Mouse (Mus musculus): ENCODE data around the gene Pip5kl1. TPM values are rescaled to one million over a fixed set of nuclear protein-coding genes. Genes with fewer than 3 reads are reported as not detected.

Pip5kl1 gene
- polyA plus RNA-seq, 1 experiment = 0.08 TPM

DNA sequence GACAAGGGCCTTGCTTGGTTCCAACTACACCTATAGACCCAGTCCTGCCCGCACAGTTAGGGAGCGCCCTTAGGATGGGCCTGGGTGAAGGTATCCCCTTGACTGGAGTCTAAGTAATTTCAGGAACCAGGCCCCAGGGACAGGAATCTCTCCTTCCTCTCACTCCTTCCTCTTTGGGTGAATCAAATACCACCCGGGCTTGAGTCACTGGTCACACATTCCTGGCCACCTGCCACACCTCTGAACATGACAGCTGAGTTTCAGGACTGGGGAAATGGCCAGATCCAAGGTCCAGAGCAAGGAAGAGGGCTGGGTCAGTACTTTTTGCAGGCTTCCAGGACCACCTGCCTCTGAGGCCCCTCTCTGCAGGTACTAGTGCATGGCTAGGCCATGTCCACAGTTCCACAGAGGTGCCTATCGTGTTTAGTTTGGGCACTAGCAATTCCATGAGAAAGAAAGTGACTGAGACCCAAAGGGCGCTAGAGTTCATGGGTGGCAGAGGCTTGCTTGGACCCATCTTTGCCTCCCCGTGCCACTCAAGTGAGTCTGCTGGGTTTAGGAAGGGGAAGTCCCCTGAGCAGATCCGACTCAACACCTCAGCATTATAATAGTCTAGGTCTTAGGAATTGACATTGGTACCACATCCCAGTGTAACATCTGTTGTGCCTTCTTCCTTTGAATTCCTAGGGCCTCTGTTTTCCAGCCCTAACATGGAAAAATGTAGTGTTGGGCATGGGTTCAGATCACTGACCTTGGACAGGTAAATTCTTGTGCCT lies 26.4 kb upstream of the Pip5kl1 start:
- no peak for DNase-seq (ENCODE audit: low spot score)

DNA sequence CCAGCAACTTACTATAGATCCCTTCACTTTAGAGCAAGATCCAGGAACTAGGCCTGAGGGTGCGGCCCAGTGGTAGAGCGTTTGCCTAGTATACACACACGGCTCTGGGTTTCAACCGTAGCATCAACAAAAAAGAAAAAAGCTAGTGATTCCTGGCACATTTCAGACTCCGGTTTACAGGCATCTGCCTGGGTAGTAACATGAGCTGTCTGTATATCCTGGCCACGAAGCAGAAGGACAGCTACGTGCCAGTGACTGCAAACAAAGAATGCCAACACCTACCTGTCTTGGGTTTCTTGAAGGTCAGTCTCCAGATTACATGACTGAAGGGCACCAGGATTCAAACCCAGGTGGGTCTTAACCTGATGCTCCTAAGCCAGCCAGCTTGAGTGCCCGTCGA lies 25.4 kb upstream of the Pip5kl1 start:
- no peak for DNase-seq (ENCODE audit: low spot score)

DNA sequence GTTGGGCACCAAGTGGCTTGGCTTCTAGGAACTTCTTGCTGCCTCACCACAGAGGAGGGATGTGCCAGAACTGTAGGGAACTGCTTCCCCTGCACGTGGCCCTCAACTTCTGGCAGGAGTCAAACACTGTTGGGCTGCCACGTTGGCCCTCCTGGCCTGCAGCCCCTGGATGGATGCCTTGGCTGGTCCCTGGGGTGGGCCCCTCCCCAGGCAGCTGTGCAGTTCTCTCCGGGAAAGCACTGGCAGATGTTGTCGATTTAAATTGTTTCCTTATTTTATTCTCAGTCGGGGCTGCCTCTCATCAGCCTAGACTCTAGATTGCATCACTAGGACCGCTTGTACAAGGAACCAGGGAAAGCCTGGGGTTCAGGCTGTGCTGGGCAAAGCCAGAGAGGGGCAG lies 24.8 kb upstream of the Pip5kl1 start:
- DNase-seq (ENCODE audit: low spot score) = no peak

DNA sequence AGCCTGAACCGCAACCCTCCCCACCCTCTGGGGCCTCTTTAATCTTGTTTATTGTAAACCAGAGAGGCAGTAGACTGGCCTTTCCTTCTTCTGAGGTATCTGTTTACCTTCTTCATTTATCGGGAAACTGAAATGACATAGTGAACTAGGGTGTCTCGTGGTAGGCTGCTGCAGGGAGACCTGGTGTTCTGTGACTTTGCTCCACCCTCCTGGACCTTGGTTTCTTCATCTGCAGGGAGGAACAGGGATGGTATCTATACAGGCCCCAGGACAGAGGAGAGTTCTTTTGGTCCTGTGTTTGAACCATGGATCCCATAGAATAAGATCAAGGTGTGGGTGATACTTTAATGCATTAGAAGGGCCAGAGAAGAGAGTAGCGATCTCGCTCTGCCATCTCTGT lies 23.4 kb upstream of the Pip5kl1 start:
- DNase-seq (ENCODE audit: low spot score) = no peak

DNA sequence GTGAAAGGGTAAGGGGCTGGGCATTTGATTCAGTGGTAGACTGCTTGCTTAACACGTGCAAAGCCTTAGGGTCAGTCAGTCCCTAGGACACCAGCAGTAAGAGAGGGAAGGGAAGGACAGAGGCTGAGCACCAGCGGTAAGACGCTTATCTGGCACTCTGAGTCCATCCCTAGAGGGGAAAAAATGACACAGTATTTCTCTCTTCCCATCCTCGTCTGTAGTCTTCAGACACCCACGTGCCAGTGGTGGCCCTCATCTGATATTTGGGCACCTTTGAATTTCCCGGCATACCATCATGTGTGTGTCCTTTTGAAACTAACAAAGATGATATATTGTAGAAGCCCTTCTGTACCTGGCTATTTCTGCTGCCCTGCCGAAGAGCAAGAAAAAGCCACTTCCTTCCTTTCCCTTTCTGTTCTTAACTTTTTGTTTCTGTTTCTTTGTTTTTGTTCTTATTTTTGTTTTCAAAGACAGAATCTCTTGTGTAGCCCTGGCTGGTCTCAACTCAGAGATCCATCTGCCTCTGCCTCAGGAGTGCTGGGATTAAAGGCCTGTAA lies 20.9 kb upstream of the Pip5kl1 start:
- no peak for DNase-seq (ENCODE audit: low spot score)

DNA sequence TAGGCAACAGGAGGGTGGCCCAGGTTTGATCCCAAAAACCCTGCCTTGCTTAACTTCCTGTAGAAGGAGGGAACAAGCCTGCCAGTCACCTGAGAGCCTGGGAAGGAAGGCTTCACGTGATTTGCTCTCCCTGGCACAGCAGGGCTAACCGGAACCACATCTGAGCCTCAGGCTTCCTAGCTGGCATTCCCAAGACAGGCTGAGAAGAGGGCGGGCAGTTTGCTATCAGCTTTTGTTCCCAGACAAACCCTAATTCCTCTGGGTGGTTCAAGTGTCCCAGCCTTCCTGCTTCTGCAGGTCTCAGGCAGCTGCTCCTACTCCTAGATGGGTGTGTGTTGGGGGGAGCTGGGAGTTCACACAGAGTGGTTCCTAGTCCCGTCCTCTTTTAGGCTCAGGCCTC lies 19.1 kb upstream of the Pip5kl1 start:
- no peak for DNase-seq (ENCODE audit: low spot score)

DNA sequence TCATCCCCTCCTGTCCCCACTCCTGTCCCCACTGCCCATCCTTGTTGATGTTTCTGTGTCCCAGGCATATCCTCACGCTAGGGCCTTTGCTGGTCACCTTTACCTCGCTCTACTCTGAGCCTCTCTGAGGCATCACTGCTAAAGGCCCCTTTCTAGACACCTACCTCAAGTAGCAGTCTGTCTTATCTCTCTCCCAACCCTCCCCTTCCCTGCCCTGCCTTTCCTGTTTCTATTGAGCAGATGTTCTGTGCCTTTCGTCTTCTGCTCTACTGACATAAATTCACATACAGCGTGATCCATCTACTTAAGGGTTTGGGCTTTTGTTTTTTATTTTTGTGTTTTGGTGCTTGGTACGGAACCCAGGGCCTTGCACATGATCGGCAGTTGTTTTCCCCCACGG lies 18.6 kb upstream of the Pip5kl1 start:
- no peak for DNase-seq (ENCODE audit: low spot score)

DNA sequence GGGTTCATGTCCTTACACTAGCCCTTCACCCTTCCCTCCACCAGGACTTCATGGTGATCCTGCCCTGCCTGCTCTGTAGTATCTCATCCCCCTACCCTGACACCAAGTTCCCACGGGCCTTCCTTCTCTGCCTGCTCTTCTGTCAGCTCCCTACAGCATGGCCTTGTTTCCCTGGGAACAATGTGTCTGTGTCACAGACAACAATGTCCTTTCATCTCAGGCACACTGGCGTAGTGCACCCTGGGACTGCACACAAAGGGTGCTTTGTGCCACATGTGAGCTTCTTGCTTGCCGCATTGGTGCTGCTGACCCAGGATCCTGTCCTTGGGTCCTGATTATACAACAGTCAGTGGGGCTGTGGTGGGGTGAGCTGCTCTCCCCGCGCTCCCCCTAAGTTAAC lies 15.0 kb upstream of the Pip5kl1 start:
- DNase-seq (ENCODE audit: low spot score) = no peak

DNA sequence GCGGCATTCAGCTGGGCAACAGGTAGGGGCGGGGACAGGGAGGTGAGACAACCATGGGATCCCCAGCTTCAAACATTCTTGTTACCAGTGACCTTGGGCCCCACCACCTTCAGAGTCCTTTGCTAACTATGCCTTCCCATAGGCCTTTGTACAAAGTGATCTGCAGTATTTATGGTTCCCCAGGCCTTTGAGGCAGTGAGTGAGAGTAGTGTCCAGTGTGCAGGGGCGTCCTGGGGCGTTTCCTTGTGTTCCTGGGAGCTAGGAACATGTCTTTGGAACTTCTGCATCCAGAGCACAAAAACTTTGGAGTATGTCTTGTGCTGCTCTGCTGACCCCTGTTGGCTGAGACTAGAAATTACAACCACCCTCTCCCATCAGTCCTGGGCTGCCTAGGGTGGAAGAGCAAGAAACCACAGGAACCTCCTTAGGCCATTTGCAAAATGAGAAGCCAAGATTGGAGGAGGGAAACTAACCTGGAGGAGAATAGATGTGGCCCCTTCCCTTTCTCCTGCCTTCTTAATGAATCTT lies 8.0 kb upstream of the Pip5kl1 start:
- DNase-seq (ENCODE audit: low spot score) = no peak

DNA sequence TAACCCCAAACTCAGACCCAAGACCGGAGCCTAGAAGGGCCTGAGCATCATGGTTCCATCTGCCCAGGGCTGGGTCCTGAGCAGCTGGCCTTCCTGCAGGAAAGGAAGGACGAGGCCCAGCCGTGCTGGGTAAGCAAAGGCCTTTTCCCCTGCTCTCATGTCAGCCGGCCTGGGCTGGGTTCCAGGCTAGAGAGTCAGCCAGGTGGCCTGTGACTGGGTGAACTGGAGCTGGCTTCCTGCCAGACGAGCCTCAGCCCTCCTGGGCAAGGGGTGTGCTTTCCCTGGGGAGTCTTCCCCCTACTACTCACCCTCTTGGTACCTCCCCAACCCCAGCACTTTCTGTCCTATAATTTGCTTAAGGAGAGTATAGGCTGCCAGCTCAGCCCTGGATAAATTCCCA lies 6.4 kb upstream of the Pip5kl1 start:
- no peak for DNase-seq (ENCODE audit: low spot score)

DNA sequence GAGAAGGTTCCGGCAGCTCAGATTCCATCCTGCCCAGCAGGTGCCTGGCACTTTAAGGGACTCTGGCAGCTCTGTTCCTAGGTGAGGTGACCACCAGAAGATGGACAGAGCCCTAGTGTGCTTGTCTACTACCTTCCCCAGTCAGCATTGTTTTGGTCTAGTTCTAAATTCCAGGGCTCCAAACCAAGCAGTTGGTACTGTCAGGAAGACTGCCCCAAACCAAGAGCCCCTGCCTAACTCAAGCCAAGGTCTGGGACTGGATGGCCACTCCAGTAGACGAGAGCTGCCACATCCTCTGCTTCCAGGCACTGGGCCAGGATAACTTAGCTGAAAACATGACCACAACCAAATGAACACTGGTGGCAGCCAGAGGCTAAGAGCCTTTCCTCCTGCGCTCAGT lies 5.7 kb upstream of the Pip5kl1 start:
- no peak for DNase-seq (ENCODE audit: low spot score)

DNA sequence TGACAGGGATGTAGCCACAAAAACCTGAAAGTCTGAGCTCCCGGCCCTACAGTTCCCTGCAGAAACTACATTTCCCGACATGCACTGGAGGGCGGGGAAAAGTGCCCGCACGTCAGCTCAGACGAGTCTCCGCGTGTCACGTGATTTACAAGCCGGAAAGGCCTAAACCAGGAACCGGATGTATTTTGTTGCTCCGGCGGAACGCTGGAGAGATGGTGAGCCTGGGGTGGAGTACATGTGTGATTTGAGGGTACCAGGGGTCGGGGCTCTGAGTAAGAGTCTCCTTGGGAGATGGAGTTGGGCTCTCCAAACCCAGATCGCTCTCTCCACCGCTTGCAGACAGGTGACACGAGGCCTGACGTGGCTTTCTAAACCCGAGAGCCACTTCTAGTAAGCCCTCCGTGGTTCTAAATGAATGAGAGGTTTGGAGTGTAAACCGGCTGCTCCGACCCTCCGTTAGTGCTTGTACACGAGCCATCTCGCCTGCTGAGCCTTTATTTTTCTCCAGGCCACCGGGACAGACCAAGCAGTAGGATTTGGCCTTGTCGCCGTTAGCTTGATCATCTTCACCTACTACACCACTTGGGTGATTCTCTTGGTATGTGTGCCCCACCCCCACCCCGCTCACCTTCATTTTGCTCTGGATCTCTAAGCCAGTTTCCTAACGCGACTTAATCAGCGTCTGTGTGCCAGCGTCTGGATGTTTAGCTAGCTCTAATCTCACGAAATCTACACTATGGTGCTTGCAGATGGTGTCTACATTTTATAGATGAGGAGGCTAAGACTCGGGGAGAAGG lies 3.7 kb upstream of the Pip5kl1 start, which contains the start of gene Dpm2:
Gene Dpm2, plus strand, starts transcription at position 161 of the 797 bp plus-strand sequence.
- DNase-seq (ENCODE audit: low spot score) = peak; percentile 64

DNA sequence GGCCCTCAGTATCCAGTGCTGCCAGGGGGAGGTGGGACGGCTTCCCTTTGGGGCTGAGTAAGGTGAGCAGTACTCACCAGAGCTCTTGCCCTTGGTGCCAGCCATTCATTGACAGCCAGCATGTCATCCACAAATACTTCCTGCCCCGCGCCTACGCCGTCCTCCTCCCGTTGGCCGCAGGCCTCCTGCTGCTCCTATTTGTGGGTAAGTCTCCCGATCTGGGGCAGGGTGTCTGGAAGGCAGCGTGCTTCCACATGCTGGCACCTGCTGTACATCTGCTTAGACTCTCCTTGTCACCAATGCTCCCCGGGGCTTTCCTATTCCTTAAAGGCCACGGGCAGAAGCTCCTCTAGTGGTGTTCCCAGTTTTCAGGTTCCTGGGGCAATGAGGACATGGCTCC lies 2.4 kb upstream of the Pip5kl1 start:
- DNase-seq (ENCODE audit: low spot score) = no peak

DNA sequence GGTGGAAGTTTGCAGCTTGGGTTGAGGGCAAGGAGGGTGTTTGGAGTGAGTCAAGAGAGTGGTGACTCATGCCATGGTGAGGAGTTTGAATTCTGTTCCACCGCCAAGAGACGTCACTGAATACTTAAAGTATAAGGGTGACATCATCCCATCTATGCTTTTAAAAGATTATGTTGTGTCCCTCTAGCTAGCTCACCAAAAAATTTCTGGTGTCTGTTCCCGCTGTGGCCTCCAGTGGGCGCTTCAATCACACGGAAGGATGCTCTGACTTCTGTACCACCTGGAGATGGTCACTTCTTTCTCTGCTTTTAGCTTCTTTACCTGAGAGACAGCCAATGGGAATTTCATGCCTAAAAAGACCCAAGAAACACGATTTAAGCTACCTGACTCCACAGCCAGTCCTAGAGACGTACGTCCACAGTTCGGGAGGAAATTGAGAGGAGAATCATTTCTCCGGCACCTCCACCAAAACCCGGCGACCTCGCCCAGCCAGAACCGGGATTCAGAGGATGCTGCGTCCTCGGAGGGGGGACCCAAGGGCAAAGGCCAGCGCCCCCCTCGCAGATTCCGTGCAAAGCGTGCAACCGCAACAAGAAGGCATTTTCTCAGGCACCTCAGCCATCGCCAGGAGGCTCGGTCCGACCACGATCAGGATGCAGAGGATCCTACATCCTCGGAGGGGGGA lies 446 bp downstream of the Pip5kl1 start:
- no peak for DNase-seq (ENCODE audit: low spot score)

DNA sequence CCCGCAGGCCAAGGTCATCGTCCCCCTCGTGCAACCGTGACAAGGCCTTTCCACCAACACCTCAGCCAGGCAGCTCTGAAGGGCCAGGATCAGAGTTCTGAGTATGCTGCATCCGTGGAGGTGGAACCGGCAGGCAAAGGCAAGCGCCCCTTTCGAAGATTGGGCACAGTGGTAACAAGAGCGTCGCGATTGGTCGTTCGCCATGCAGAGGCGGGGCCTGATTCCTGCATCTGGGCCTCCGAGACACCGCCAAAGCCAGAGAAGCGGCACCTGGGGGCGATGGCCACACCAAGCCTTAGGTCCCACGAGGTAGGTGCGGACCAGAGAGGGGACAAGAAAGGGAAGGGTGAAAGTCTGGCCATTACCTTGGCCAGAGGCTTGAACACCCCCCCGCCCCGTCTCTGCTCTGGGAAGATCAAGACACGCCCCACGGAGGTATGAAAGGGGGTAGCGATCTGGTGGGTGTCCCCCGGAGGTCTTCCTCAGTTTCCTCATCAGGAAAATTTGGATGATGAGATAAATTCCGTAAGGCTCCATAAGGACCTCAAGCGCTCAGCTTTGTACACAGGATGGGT lies 1.1 kb downstream of the Pip5kl1 start, which contains the start of gene 9430097D07Rik:
Gene 9430097D07Rik, minus strand, starts transcription at position 99 of the 575 bp plus-strand sequence.
- DNase-seq (ENCODE audit: low spot score) = no peak

DNA sequence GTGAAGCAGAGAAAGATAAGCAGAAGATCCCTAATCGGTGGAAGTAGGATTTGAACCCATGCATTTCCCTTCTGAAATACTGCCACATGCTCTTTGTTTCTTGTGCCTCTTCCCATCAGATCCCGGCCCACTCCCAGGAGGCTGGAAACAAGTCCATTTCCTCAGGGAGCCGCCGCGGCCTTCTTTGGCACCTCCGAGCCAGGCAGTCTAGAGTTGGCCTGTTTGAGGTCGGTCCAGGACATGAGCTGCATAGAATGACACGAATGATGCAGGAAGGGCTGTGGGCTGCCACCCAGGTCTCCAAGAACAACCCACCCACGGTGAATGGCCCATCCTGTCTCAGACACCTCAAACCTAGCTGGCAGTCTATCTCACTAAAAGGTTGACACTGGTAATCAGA lies 1.9 kb downstream of the Pip5kl1 start:
- no peak for DNase-seq (ENCODE audit: low spot score)

DNA sequence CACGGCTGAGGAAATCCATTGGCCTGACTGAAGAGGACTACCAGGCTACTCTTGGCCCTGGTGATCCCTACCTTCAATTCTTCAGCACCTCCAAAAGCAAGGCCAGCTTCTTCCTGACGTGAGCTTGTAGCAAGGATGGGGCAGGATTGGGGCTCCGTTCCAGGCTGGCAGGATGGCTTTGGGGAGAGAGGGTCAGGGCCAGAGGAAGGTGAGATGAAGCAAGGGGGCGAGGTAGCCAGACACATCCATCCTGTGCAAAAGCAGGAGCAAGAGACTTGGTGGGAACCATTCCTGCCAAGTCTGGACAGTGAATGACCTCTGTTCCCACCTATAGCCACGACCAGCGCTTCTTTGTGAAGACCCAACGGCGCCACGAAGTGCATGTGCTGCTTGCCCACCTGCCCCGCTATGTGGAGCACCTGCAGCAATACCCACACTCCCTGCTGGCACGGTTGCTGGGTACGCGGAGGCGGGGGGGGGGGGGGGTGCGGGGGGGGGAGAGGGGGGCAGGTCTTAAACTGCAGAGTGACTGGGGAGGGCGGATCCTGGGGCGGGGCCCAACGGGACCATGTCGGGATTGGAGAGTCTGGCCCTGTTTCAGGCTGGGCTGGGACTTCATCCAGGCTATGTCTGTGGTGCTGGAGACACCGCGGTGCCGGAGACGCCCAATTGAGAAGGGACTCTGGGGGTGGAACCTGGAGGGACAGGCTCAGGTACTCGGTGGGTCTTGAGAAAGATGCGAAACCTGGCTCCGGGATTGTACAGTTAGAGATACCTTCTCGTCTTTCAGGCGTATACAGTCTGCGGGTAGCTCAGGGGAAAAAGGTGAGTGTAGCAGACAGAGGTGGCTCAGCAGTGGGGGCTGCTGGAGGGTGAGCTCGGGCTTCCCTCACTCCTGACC lies 3.8 kb downstream of the Pip5kl1 start:
- DNase-seq (ENCODE audit: low spot score) = no peak

DNA sequence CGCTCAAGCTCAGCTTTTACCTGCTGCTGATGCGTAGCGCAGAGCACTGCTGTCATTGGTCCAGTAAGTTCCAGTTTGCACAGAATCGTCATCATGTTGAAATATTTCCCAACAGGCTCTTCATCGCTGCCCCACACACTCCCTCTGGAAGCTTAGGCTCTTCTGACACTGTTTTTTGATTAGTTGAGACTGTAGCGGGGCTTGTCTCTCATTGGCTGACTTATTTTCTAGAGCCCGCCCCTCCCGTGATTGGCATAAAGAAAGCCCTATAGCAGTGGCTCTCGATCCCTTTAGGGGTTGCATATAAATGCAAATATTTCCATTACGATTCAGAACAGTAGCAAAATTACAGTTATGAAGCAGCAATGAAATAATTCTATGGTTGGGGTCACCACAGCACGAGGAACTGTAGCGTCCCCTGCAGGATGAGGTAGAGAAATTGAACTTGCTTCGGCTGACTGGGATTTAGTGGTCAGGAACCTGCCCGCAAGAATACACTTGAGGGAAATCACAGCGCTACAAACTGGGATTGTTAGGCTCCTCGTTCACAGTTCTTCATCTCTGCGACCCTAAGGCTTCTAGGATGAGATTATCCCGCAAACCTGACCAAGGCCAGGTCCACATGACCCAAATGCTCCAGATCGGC lies 7.0 kb downstream of the Pip5kl1 start:
- DNase-seq (ENCODE audit: low spot score) = no peak

DNA sequence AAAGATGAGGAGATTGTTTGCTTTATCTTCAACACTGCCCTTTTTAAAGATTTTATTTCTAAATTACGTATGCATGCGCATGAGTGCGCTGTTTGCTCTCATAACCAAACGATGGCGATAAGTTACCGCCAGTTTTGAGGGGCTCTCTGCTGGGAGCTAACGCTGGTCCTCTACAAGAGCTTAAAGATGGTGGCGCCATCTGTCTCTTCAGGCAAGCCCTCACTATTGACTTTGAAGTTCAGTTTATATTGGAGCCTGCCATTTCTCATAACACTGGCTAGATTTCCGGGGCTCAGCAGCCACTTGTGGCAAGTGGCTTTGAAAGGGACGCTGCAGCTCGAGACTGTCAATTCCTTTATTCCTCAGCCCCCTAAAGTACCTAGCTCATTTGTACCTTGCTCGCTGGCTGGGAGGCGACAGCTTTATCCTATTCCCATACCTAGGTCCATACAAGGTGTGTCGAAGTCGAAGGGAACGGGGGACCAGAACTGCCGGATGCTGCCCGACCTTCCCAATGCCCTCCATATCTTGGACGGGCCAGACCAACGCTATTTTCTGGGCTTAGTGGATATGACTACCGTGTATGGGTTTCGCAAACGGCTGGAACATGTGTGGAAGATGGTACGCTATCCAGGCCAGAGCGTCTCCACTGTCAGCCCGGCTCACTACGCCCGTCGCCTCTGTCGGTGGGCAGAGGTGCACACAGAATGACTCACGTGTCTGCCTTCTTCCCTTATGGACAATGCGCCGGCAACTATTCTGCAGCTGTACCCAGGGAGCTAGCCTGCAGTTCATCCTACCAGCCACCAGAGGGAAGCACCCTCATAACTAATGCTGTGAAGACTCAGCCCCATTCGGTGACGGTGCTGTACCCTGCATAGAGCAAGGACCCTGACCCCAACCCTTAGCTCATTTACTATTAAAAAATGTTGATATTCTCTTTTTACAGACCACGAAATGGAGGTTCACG lies 8.5 kb downstream of the Pip5kl1 start:
- no peak for DNase-seq (ENCODE audit: low spot score)

All from urinary bladder, adult 2 months (tissue).